Mouse (Mus musculus) ES-E14 (cell line): ENCODE data around the gene Tnip1.

Source experiments
- CHD2 ChIP-seq: IDR thresholded peaks from 2 replicates; pipeline ENCODE4 v1.6.1; 2014; ENCODE audit warnings: mild to moderate bottlenecking, low read depth, low read length, inconsistent platforms
- HCFC1 ChIP-seq: IDR thresholded peaks from 2 replicates; pipeline ENCODE4 v1.6.1; 2012; ENCODE audit warnings: low read length, inconsistent platforms, borderline replicate concordance; ENCODE audit not compliant: insufficient read depth
- MAFK ChIP-seq: IDR thresholded peaks from 2 replicates; pipeline ENCODE4 v1.6.1; 2014; ENCODE audit warnings: mild to moderate bottlenecking, low read depth, low read length, inconsistent platforms; ENCODE audit not compliant: insufficient read depth
- ZC3H11A ChIP-seq: IDR thresholded peaks from 2 replicates; pipeline ENCODE4 v1.6.1; 2012; ENCODE audit warnings: low read depth, mild to moderate bottlenecking, inconsistent platforms, low read length, borderline replicate concordance
- ZNF384 ChIP-seq: IDR thresholded peaks from 2 replicates; pipeline ENCODE4 v1.6.1; 2012; ENCODE audit warnings: low read depth, low read length, inconsistent platforms

DNA sequence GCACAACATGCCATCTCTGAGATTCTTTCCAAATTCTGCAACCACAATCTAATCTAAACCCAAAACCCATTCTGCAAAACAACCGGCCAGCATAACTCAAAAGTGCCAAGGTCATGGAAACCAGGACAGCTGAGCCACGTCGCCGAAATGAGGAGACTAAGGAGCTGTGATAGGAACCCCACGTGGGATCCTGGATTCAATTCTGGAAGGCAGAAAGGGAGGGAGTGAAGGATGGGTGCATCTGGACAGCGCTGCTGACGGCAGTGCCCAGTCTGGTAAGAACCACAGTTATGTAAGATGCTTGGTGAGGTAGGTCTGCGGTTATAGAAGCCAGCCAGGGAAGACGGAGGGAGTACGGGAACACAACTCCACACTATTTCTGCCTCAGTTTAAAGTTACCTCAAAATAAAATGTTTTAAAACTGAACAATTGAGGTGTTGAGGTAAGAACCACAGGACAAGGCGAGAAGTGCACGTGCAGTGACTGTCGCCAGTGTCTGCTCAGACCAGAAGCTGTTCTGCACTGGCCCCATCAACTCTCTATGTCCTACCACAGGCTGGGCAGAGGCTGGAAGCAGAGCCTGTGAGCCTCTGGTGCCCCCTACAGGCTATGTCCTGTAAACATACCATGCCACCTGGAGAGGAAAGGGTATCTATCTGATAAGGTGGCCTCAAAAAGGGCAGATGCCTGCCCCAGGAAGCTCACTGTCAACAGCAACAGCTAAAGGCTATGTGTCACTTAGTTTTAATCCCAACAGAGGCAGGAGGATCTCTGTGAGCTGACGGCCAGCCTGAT is 35.2 kb downstream of the Tnip1 start:
- TF ChIP-seq HCFC1 (no peak), MAFK (no peak), ZNF384 (no peak), CHD2 (no peak), ZC3H11A (no peak)
